Mouse (Mus musculus): ENCODE measurements around the gene Sgsm2. TPM values are rescaled to one million over a fixed set of nuclear protein-coding genes. Genes with fewer than 3 reads are reported as not detected.
A peak's percentile ranks its signal among the peaks of the same experiment; 100 is the strongest.

Gene Sgsm2
- polyA plus RNA-seq, 1 experiment, result 7.3 TPM

- peaks cover 38% of the 10 kb centered on the region for H3K4me1 ChIP-seq (ENCODE audit: control insufficient read depth, insufficient read depth, insufficient read length)
- 49% methylated on average over 5 of the region's 5 CpGs for WGBS
Measured at GRCm38 (mm10) chr11:74834650-74835277, 62.1 kb downstream of the Sgsm2 start.

GRCm38 (mm10) chr11:74834359-74834638 is 62.6 kb downstream of the Sgsm2 start:
- no peak for TF ChIP-seq POLR2A (IDR thresholded peaks at IDR 0.05; ENCODE audit: low read depth, low read length)
- H3K4me1 ChIP-seq (ENCODE audit: control insufficient read depth, insufficient read depth, insufficient read length), result peaks cover 34% of the 10 kb centered on the region
- 32% methylated on average over 1 of the region's 1 CpGs for WGBS

More at GRCm38 (mm10) chr11:74834650-74835277, 62.1 kb downstream of the Sgsm2 start:
- Histone ChIP-seq H3K27me3 (ENCODE audit: control insufficient read depth, insufficient read depth, low read length) (no peaks in the 10 kb centered on the region), H3K36me3 (ENCODE audit: control insufficient read depth, insufficient read depth, low read length) (peaks cover 8% of the 10 kb centered on the region), H3K4me3 (ENCODE audit: extremely low read depth, insufficient read depth, insufficient read length) (no peak overlapping the region), H3K27ac (ENCODE audit: insufficient read depth, low read length) (peak overlapping the region; percentile 15; the same call in 1 of the 2 replicates)
- TF ChIP-seq POLR2A (IDR thresholded peaks at IDR 0.05; ENCODE audit: low read depth, low read length) (no peak), CTCF (IDR thresholded peaks at IDR 0.05; ENCODE audit: extremely low read depth, insufficient read depth, insufficient read length, insufficient replicate concordance) (no peak)
- DNase-seq (ENCODE audit: low read depth in 1 of 2, low spot score in 2 of 2), result no peak

GRCm38 (mm10) chr11:74833536-74834358 is 63.1 kb downstream of the Sgsm2 start:
- H3K4me1 ChIP-seq (ENCODE audit: control insufficient read depth, insufficient read depth, insufficient read length), result peaks cover 35% of the 10 kb centered on the region
- peak overlapping the region; percentile 27; the same call in 1 of the 2 replicates for H3K27ac ChIP-seq (ENCODE audit: insufficient read depth, low read length)
- WGBS, result 72% methylated on average over 8 of the region's 8 CpGs
- no peak overlapping the region for H3K4me3 ChIP-seq (ENCODE audit: extremely low read depth, insufficient read depth, insufficient read length)
- TF ChIP-seq POLR2A (IDR thresholded peaks at IDR 0.05; ENCODE audit: low read depth, low read length) (no peak), CTCF (IDR thresholded peaks at IDR 0.05; ENCODE audit: extremely low read depth, insufficient read depth, insufficient read length, insufficient replicate concordance) (no peak)
- no peak for DNase-seq (ENCODE audit: low read depth in 1 of 2, low spot score in 2 of 2)
- H3K36me3 ChIP-seq (ENCODE audit: control insufficient read depth, insufficient read depth, low read length), result peaks cover 8% of the 10 kb centered on the region
- H3K27me3 ChIP-seq (ENCODE audit: control insufficient read depth, insufficient read depth, low read length), result no peaks in the 10 kb centered on the region

More at GRCm38 (mm10) chr11:74834359-74834638, 62.6 kb downstream of the Sgsm2 start:
- Histone ChIP-seq H3K4me3 (ENCODE audit: extremely low read depth, insufficient read depth, insufficient read length) (no peak overlapping the region), H3K27ac (ENCODE audit: insufficient read depth, low read length) (peak overlapping the region; percentile 27; the same call in 1 of the 2 replicates), H3K27me3 (ENCODE audit: control insufficient read depth, insufficient read depth, low read length) (no peaks in the 10 kb centered on the region), H3K36me3 (ENCODE audit: control insufficient read depth, insufficient read depth, low read length) (peaks cover 8% of the 10 kb centered on the region)
- DNase-seq (ENCODE audit: low read depth in 1 of 2, low spot score in 2 of 2), result no peak

GRCm38 (mm10) chr11:74832503-74833143 is 64.2 kb downstream of the Sgsm2 start:
- Histone ChIP-seq H3K36me3 (ENCODE audit: control insufficient read depth, insufficient read depth, low read length) (peaks cover 8% of the 10 kb centered on the region), H3K4me3 (ENCODE audit: extremely low read depth, insufficient read depth, insufficient read length) (peak overlapping the region; percentile 30; the same call in 1 of the 2 replicates), H3K27ac (ENCODE audit: insufficient read depth, low read length) (peak overlapping the region; percentile 72), H3K27me3 (ENCODE audit: control insufficient read depth, insufficient read depth, low read length) (no peaks in the 10 kb centered on the region), H3K4me1 (ENCODE audit: control insufficient read depth, insufficient read depth, insufficient read length) (peaks cover 39% of the 10 kb centered on the region)
- DNase-seq (ENCODE audit: low read depth in 1 of 2, low spot score in 2 of 2), result peak; percentile 47 to 54
- 3% methylated on average over 26 of the region's 26 CpGs for WGBS
- TF ChIP-seq CTCF (IDR thresholded peaks at IDR 0.05; ENCODE audit: extremely low read depth, insufficient read depth, insufficient read length, insufficient replicate concordance), result no peak
- no peak for TF ChIP-seq POLR2A (IDR thresholded peaks at IDR 0.05; ENCODE audit: low read depth, low read length)

GRCm38 (mm10) chr11:74831606-74832451 is 65.0 kb downstream of the Sgsm2 start:
- TF ChIP-seq CTCF (IDR thresholded peaks at IDR 0.05; ENCODE audit: extremely low read depth, insufficient read depth, insufficient read length, insufficient replicate concordance), result no peak
- peak; percentile 13; the same call in 1 of the 2 replicates for TF ChIP-seq POLR2A (IDR thresholded peaks at IDR 0.05; ENCODE audit: low read depth, low read length)
- WGBS, result under 1% methylated on average over 61 of the region's 61 CpGs

GRCm38 (mm10) chr11:74831191-74831605 is 65.7 kb downstream of the Sgsm2 start:
- peak in 1 of 2 experiments; percentile 57 for DNase-seq (ENCODE audit: low read depth in 1 of 2, low spot score in 2 of 2)
- Histone ChIP-seq H3K36me3 (ENCODE audit: control insufficient read depth, insufficient read depth, low read length) (peaks cover under 1% of the 10 kb centered on the region; the same call in 1 of the 2 replicates), H3K4me3 (ENCODE audit: extremely low read depth, insufficient read depth, insufficient read length) (peak overlapping the region; percentile 67), H3K27me3 (ENCODE audit: control insufficient read depth, insufficient read depth, low read length) (no peaks in the 10 kb centered on the region), H3K4me1 (ENCODE audit: control insufficient read depth, insufficient read depth, insufficient read length) (peaks cover 40% of the 10 kb centered on the region), H3K27ac (ENCODE audit: insufficient read depth, low read length) (peak overlapping the region; percentile 98)
- WGBS, result 1% methylated on average over 35 of the region's 35 CpGs
- TF ChIP-seq CTCF (IDR thresholded peaks at IDR 0.05; ENCODE audit: extremely low read depth, insufficient read depth, insufficient read length, insufficient replicate concordance) (no peak), POLR2A (IDR thresholded peaks at IDR 0.05; ENCODE audit: low read depth, low read length) (no peak)

More at GRCm38 (mm10) chr11:74831606-74832451, 65.0 kb downstream of the Sgsm2 start:
- H3K36me3 ChIP-seq (ENCODE audit: control insufficient read depth, insufficient read depth, low read length), result peaks cover 6% of the 10 kb centered on the region
- H3K27me3 ChIP-seq (ENCODE audit: control insufficient read depth, insufficient read depth, low read length), result no peaks in the 10 kb centered on the region
- DNase-seq (ENCODE audit: low read depth in 1 of 2, low spot score in 2 of 2), result peak; percentile 92 to 98
- H3K4me1 ChIP-seq (ENCODE audit: control insufficient read depth, insufficient read depth, insufficient read length), result peaks cover 38% of the 10 kb centered on the region
- H3K4me3 ChIP-seq (ENCODE audit: extremely low read depth, insufficient read depth, insufficient read length), result peak overlapping the region; percentile 67
- H3K27ac ChIP-seq (ENCODE audit: insufficient read depth, low read length), result peak overlapping the region; percentile 98

All from spleen, adult 2 months (tissue).